Mouse (Mus musculus) liver (tissue): ENCODE results near the gene Eif1.
"Not testable (repeated sequence)": the region's sequence is repeated elsewhere in the genome, so short reads cannot be mapped to it uniquely, and the experiment has no call there.

Experiments
- DNase-seq: peaks from one replicate; pipeline ENCODE4 v3.0.0-alpha.2; 2020; ENCODE audit warnings: mixed read lengths

The Eif1 gene

DNA sequence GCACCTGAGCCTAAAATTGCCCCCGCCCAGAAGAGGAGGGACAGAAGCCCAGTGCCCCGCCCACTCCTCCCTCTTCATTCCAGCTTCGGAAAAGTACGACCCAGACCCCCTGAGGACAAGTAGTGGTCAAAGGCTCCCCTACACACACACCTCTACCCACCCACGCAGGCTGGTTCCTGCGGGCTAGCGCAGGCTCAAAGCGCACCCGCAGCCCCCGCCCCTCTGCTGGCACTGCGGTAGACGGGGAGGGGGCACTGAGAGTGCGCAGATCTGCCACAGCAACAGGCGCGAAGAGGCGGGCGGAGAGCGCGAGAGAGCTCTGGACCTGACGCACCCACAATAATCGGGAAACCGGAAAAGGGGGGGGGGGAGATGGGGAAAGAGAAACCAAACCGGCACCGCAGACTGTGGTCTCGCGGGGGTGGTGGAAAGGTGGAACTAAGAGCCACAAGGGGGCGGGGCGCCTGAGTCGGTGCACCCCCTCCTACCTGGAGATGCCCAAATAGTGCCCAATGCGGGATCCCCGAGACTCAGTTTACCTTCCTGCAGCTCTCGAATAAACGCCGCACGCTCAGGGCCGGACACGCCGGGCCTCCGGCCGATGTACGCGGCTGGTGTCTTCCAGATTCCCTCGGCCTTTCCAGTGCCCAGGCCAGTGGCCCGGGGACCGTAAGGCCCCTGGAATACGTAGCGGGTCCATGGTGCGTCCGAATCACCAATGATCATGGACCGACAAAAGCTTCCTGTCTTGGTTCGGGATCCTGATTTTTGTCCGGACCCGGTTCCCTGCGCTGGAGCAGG lies 35.7 kb downstream of the Eif1 start:
- peak; percentile 21 for DNase-seq

DNA sequence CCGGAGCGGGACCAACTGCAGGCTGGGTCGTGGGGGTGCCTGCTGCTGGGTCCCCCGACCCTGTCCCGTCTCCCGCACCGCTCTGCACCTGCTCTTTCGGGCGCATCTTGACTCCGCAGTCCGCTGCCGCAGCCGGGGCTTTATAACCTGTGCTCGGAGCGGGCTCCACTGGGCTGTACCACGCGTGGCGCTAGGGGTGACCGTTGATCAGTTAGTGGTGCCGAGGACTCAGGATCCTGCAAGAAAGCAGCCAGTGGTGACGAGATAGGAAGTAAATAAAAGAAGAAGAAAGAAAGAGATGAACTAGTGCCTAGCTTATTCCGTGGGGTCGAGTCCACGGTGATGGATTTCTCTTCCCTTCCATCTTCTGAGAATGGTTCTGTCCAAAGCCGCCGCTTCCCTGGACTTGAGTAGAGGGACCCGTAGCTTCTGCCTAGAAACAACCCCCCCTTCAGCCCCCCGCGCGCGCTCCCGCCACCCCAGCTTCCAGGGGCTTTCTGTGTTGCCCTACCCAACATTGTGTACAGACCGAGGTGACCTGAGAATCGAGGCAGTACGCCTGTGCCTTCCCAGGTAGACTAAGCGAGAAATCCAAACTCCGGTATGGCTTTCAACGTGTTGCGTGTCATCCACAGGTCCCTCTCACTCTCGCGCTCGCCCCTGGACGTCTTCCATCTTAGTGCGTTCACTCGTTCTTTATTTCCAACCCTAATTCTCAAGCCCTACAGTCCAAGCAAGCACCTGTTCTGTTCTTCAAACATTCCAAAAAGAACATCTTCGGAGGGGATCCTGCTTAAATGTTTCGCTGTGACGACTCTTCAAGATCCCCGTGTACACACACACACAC lies 36.5 kb downstream of the Eif1 start, which contains the start of gene Hap1:
Gene Hap1, minus strand, starts transcription at position 157 of the 847 bp plus-strand sequence.
- peak; percentile 55 for DNase-seq

DNA sequence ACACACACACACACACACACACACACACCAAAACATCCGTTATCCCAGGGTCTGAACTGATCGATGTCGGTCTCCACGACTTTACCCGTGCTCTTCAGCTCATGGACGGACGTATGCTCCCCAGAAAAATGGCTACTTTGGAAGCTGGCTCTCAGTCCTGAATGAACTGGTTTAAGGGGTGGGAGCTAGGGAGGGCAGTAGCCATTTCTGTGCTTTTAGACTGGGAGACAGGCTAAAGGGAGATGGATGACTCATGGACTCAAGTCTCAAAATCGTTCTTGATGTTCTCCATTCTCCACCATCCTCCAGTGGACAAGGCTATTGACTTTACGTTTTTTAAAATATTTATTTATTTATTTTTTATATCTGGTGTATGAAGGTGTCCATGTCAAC lies 37.1 kb downstream of the Eif1 start:
- DNase-seq = no peak

GRCm38 (mm10) chr11:100357408-100357807 lies 37.7 kb downstream of the Eif1 start:
- DNase-seq = no peak

DNA sequence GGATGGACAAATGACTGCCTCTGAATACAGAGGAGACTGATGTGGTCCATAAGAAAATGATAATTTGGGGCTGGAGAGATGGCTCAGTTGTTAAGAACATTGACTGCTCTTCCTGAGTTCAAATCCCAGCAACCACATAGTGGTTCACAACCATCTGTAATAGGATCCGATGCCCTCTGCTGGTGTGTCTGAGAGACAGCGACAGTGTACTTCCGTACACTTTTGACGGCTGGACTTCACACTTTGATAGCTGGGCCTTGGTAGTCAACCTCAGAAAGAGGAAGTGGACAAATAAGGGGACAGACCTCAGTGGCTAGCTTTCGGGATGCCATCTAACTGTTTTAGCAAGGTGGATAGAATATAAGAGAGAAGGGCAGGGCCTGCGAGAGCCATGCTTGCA lies 40.5 kb downstream of the Eif1 start:
- no peak for DNase-seq

- not testable (repeated sequence) for DNase-seq
Measured at GRCm38 (mm10) chr11:100361059-100361458, 41.4 kb downstream of the Eif1 start.

DNA sequence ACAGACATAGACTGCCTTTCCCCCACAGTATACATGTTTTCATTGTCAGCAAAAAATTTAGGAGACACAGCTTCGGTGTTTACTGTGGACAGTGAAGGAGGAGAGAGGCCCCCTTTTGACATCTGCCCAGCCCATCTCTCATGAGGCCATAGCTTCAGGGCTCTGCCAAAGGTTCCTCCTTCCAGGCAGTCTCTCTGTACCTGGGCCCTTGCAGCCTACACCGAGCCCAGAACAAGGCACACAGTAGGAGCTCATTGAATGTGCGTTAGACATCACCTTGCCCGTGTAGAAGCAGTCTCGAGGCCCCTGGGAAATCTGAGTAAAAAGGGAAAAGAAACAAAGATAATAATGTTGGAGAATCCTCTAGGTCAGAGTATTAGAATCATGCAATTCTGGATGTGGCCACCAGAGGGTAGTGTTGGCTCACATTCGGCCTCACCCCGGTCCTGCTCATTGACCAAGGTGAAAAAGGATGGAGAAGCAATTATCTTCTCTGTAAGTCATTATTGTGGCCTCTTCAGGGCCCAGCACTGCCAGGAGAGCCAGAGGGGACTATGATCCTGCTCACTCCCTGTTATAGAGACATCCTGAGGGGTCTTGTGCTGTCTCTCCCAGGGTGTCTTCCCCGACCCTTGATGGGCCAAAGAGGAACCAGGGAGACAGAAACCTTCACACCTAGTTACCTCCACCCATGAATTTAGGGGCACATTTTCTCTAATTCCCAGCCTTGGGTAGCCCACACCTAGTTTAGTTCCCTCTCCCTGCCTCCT lies 42.7 kb downstream of the Eif1 start:
- peak; percentile 67 for DNase-seq

DNA sequence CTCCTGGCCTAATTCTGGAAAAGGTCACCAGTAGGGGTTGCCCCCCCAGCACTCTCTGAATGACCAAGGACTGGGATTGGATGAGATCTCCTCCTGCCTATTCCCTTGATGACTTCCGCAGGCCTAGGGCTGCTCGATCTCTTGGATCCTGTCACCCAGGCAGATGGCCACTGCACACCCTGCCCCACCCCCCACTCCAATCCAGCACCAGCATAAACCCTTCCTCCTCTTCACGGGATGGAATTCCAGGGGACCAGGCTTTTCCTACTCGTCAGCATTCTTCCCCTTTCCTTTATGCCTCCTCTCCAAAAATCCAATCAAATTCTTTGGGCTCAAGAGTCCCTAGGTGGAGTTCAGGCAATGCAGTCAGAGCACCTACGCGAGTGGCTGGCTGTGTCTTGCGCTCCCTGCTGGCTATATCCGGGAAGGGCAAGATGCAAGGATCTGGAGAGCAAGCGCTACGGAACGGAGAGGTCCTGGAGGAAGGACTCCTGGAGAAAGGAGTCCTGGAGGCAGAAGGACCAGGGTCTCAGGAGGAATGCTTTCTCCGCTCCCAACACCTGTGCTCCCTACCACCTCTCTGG lies 43.4 kb downstream of the Eif1 start:
- DNase-seq = peak; percentile 61

GRCm38 (mm10) chr11:100369145-100369544 lies 49.5 kb downstream of the Eif1 start:
- no peak for DNase-seq

DNA sequence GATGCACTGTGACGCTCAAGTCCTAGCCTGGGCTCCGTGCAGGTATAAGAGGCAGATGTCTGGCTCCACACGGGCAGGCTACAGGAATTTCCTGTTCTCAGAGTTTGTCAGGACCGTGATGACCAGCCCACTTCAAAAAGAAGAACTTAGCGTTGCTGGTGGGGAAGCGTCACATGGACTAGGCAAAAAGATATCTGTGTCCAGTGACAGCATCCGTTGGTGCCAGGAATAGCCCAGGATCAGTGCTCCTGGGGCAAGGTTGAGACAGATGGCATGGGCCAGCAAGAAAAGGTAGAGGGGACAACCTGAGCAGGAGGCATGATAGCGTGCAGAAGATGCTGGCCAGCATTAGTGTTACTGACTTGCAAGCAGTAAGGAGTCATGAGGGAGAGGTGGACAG lies 50.1 kb downstream of the Eif1 start:
- DNase-seq = no peak
